Mouse (Mus musculus): ENCODE results near the gene Olfr60.

Gene Olfr60

GRCm38 (mm10) chr7:140361571-140361970, at the start of gene Olfr60:
Olfr60 (minus strand) TSS chr7:140361671.
- no peak for DNase-seq

GRCm38 (mm10) chr7:140402818-140403217, 41.3 kb upstream of the Olfr60 start, which contains the start of gene Olfr531:
Olfr531 (minus strand) TSS chr7:140402918.
- no peak for DNase-seq

- DNase-seq = no peak
Observed at GRCm38 (mm10) chr7:140376911-140377310, 15.4 kb upstream of the Olfr60 start.

- no peak for DNase-seq
Observed at GRCm38 (mm10) chr7:140376231-140376630, 14.8 kb upstream of the Olfr60 start, which contains the start of gene Olfr530. Olfr530 (minus strand) TSS chr7:140376331.

GRCm38 (mm10) chr7:140374300-140374699, 12.8 kb upstream of the Olfr60 start:
- DNase-seq = no peak

- peak; percentile 70 for DNase-seq
Observed at GRCm38 (mm10) chr7:140333717-140334116, 27.8 kb downstream of the Olfr60 start, which contains the start of gene Olfr527. Olfr527 (plus strand) TSS chr7:140334017.

GRCm38 (mm10) chr7:140329766-140330304, 31.6 kb downstream of the Olfr60 start:
- peak; percentile 61 for DNase-seq

GRCm38 (mm10) chr7:140321135-140321534, 40.3 kb downstream of the Olfr60 start:
- DNase-seq = no peak

GRCm38 (mm10) chr7:140320558-140320957, 40.9 kb downstream of the Olfr60 start, which contains the start of gene Olfr525:
Olfr525 (plus strand) TSS chr7:140320858.
- DNase-seq = peak; percentile 29

GRCm38 (mm10) chr7:140319861-140320385, 41.5 kb downstream of the Olfr60 start:
- peak; percentile 41 for DNase-seq

GRCm38 (mm10) chr7:140299416-140299815, 62.1 kb downstream of the Olfr60 start:
- peak; percentile 81 for DNase-seq

GRCm38 (mm10) chr7:140296876-140297275, 64.6 kb downstream of the Olfr60 start:
- DNase-seq = peak; percentile 80

GRCm38 (mm10) chr7:140295746-140296145, 65.7 kb downstream of the Olfr60 start:
- peak; percentile 84 for DNase-seq
